Mouse (Mus musculus): ENCODE measurements around the gene Dcp1b. TPM values are rescaled to one million over a fixed set of nuclear protein-coding genes. Genes with fewer than 3 reads are reported as not detected.
"Not testable (repeated sequence)": the region's sequence is repeated elsewhere in the genome, so short reads cannot be mapped to it uniquely, and the experiment has no call there.

The Dcp1b gene
- polyA plus RNA-seq, 1 experiment from 2014 or later = 13.3 TPM

DNA sequence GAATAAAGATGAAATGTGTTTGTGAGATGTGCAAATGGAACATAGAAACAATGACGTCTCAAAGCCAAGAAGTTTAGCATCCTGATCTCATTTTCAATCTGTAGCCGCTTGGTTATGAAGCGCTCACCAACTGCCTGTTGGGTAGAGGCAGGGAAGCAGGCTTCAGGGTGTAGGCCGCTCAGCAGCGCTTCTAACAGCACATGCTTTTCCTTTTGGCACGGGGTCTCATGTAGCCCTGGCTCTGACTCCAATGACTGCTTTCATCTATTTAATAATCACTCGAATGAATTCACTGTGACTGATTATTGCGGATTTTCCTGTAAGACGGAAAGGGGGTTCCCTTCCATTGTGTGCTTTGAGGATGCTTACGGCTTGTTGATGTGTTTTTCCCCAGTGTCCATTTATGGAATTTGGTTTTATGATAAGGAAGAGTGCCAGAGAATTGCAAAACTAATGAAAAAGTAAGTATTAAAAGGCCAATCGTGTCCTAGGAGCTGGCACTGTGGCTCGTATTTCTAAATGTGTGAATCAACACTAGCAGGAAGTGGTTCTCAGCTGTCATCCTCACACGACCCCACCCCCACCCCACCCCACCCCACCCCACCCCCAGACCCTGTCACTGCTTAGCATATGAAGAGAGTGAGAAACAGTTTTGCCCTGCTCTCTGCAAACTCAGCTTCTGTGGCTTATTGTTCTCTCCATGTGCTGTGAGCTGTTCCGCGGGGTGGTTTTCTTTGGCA is 23.7 kb downstream of the Dcp1b start:
- Histone ChIP-seq H3K4me2 (replicated peaks) (no peak overlapping the region; the same call in 1 of the 2 replicates), H3K9ac (replicated peaks) (no peak overlapping the region), H3K4me1 (peaks cover 41% of the 10 kb centered on the region), H3K27me3 (no peaks in the 10 kb centered on the region), H3K4me3 (no peak overlapping the region), H3K9me3 (no peaks in the 10 kb centered on the region), H3K36me3 (peaks cover 23% of the 10 kb centered on the region), H3K27ac (replicated peaks) (peak overlapping the region; percentile 74)
- ATAC-seq (replicated peaks) = peak; percentile 89
- 17% methylated on average over 15 of the region's 15 CpGs for WGBS

DNA sequence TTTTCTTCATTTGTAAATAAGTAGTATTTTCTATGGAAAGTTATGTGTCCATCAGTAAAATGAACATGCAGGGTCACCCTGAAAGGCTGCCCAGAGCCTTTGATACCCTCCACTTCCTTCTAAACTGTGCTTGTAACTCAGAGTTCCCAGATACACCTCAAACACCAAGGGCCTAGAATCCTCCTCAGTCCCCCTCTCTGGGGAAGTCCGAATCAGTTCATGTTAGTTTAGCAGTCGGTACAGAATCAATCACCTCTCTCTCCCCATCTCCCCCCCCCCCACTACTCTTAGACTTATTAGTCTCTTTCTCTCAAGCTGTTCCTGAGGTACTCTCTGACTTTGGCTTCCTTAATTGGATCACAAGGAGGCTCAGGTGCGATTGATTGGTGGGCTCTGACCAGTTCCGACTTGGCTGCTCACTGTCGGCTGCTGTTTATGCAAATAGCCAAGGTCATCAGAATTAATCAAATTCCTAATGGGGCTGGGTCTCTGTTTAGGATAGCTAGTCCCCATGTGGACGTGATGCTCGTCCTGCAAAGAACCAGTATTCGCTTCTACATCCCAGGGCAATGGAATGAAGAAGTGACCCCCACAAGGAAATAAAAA is 24.3 kb downstream of the Dcp1b start:
- H3K4me2 ChIP-seq (replicated peaks) = no peak overlapping the region
- H3K4me1 ChIP-seq = peaks cover 41% of the 10 kb centered on the region
- H3K9me3 ChIP-seq = no peaks in the 10 kb centered on the region
- H3K27me3 ChIP-seq = no peaks in the 10 kb centered on the region
- no peak overlapping the region for H3K4me3 ChIP-seq
- ATAC-seq (replicated peaks) = no peak
- H3K36me3 ChIP-seq = peaks cover 19% of the 10 kb centered on the region
- peak overlapping the region; percentile 74 for H3K27ac ChIP-seq (replicated peaks)
- no peak overlapping the region for H3K9ac ChIP-seq (replicated peaks)
- 26% methylated on average over 8 of the region's 8 CpGs for WGBS

DNA sequence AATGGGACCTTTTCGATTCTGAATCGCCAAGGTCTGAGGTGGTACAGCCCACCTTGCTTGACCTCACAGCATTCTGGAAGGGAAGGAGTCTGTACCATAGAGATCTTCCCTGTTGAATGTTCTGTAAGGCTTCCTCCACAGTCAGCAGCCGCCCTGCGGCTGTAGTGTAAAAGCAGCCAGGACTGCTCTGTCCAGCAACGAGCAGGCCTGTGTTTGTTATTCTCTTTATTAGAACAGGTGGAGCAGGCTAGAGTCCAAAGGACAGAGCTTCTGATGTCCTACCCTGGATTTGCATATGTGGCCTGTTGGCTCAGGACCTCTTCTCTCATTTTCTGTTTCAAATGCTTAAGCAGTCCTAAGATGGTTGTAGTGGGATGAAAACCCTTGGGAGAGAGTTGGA is 25.3 kb downstream of the Dcp1b start:
- Histone ChIP-seq H3K9me3 (no peaks in the 10 kb centered on the region), H3K4me3 (no peak overlapping the region), H3K9ac (replicated peaks) (no peak overlapping the region), H3K4me2 (replicated peaks) (no peak overlapping the region), H3K36me3 (peaks cover 21% of the 10 kb centered on the region), H3K4me1 (peaks cover 43% of the 10 kb centered on the region), H3K27me3 (no peaks in the 10 kb centered on the region), H3K27ac (replicated peaks) (no peak overlapping the region)
- 83% methylated on average over 5 of the region's 5 CpGs for WGBS
- ATAC-seq (replicated peaks) = no peak

DNA sequence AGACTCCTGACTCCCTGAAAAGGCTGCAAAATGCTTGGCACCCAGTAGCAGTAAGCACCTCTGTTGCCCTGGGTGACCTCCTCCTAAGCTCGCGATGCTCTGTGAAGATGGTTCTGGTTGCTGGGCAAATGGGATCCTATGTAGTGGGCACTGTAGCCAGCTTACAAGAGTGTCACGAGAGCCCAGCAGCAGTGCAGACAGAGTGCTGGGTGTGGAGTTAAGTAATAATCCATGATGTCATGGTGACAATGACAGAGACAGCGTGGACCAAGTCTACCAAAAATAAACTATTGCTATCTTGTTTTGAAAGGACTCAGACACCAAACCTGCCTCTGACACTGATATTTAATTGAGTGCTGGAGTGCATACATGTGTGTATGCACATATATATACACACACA is 26.5 kb downstream of the Dcp1b start:
- H3K27ac ChIP-seq (replicated peaks) = no peak overlapping the region
- WGBS = 96% methylated on average over 4 of the region's 4 CpGs
- peaks cover 43% of the 10 kb centered on the region for H3K4me1 ChIP-seq
- H3K4me2 ChIP-seq (replicated peaks) = no peak overlapping the region
- no peaks in the 10 kb centered on the region for H3K27me3 ChIP-seq
- no peak for ATAC-seq (replicated peaks)
- no peaks in the 10 kb centered on the region for H3K9me3 ChIP-seq
- H3K4me3 ChIP-seq = no peak overlapping the region
- no peak overlapping the region for H3K9ac ChIP-seq (replicated peaks)
- H3K36me3 ChIP-seq = peaks cover 18% of the 10 kb centered on the region

DNA sequence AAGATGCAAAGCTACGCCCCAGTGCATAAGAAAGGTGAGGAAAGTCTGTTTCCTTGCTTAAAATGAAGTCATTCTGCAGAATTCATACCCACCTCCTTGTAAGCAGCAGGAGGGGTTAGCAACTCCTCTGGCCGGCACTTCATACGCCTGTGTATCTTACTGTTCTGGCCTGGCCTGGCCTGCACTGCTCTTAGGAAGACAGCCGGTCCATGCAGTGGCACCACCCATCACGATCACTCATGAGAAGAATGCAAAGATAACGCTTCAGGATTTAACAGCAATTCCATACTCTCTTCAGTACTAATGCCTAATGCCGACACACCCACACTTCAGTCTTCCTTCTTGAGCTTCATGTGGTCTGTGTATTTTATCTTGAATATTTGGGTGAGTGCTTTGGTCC is 29.2 kb downstream of the Dcp1b start:
- Histone ChIP-seq H3K27me3 (no peaks in the 10 kb centered on the region), H3K36me3 (peaks cover 18% of the 10 kb centered on the region), H3K4me1 (peaks cover 16% of the 10 kb centered on the region), H3K9ac (replicated peaks) (no peak overlapping the region), H3K4me3 (no peak overlapping the region), H3K27ac (replicated peaks) (no peak overlapping the region), H3K4me2 (replicated peaks) (no peak overlapping the region), H3K9me3 (no peaks in the 10 kb centered on the region)
- 91% methylated on average over 7 of the region's 7 CpGs for WGBS
- ATAC-seq (replicated peaks) = no peak

DNA sequence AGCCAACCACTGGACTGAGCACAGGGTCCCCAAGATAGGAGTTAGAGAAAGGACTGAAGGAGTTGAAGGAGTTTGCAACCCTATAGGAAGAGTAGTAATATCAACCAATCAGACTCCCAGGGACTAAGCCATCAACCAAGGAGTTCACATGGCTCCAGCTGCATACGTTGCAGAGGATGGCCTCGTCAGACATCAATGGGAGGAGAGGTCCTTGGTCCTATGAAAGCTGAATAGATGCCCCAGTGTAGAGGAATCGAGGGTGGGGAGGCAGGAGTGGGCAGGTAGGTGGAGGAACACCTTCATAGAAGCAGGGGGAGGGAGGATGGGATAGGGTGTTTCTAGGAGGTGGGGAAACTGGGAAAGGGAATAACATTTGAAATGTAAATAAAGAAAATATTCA is 29.9 kb downstream of the Dcp1b start:
- Histone ChIP-seq H3K36me3 (peaks cover 18% of the 10 kb centered on the region), H3K9me3 (no peaks in the 10 kb centered on the region), H3K27ac (replicated peaks) (no peak overlapping the region), H3K9ac (replicated peaks) (no peak overlapping the region), H3K4me2 (replicated peaks) (no peak overlapping the region), H3K4me1 (peaks cover 9% of the 10 kb centered on the region; the same call in 1 of the 2 replicates), H3K4me3 (no peak overlapping the region), H3K27me3 (no peaks in the 10 kb centered on the region)
- no peak for ATAC-seq (replicated peaks)
- whole genome bisulfite sequencing = 51% methylated on average over 3 of the region's 3 CpGs

DNA sequence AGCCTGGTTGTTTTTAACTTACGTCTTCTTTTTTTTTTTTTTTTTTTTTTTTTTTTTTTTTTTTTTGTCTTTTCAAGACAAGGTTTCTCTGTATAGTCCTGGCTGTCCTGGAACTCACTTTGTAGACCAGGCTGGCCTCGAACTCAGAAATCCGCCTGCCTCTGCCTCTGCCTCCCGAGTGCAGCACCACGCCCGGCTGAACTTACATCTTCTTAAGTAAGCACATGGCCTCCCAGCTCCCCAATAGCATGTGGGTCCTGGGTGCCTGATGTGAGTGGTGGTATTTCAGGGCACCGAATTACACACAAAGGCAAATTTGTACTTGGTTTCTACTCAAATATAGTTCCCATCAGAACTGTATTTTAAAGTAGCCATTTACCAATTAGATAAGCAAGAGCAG is 31.0 kb downstream of the Dcp1b start:
- H3K9me3 ChIP-seq; H3K4me3 ChIP-seq; H3K4me2 ChIP-seq (replicated peaks); H3K4me1 ChIP-seq; H3K9ac ChIP-seq (replicated peaks); H3K27ac ChIP-seq (replicated peaks); ATAC-seq (replicated peaks); H3K27me3 ChIP-seq: not testable (repeated sequence)
- peaks cover 18% of the 10 kb centered on the region for H3K36me3 ChIP-seq
- WGBS = 86% methylated on average over 7 of the region's 7 CpGs

DNA sequence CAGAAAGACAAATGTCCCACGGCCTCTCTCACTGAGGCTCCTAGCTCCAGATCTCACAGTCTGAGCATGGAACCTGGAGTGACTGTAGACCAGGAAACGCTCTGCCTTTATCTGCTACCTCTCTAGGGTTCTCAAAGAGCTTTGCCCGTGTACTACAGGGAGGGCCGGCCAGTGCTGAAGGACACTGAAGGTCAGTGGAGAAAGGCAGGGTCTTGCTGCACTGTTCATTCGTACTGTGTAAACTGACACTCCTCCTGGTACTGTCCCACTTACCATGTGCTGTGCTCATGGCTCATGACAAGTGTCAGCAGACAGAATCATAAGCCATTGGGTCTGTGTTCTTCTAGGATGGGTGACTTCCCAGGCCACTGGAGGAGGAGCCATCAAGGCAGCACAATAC is 38.3 kb downstream of the Dcp1b start:
- no peaks in the 10 kb centered on the region for H3K27me3 ChIP-seq
- no peak overlapping the region for H3K4me2 ChIP-seq (replicated peaks)
- H3K36me3 ChIP-seq = peaks cover 23% of the 10 kb centered on the region; the same call in 1 of the 2 replicates
- no peak overlapping the region for H3K9ac ChIP-seq (replicated peaks)
- ATAC-seq (replicated peaks) = no peak
- no peak overlapping the region for H3K4me3 ChIP-seq
- no peak overlapping the region for H3K27ac ChIP-seq (replicated peaks)
- H3K4me1 ChIP-seq = no peaks in the 10 kb centered on the region
- no peaks in the 10 kb centered on the region for H3K9me3 ChIP-seq
- 88% methylated on average over 5 of the region's 5 CpGs for WGBS

DNA sequence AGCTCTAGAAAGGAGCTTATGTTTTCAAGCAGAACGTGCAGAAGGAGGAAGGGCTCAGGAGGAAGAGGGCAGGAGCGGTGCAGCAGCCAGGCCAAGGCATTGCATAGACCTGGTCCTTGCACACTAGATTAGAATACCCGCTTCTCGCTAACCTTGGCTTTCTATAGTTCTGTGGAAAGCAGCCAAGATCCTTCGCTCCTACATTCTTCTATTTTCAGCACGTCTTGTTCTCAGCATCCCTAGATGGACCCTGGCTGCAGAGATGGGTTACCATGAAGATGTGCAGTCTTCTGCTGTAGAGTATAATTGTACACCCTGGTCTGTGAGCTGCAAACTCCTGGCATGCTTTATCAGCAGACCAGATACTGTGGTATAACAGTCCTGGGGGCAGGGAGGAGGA is 39.1 kb downstream of the Dcp1b start:
- no peak overlapping the region for H3K27ac ChIP-seq (replicated peaks)
- H3K4me2 ChIP-seq (replicated peaks) = no peak overlapping the region
- H3K27me3 ChIP-seq = no peaks in the 10 kb centered on the region
- ATAC-seq (replicated peaks) = no peak
- peaks cover 25% of the 10 kb centered on the region; the same call in 1 of the 2 replicates for H3K36me3 ChIP-seq
- no peaks in the 10 kb centered on the region for H3K4me1 ChIP-seq
- WGBS = 78% methylated on average over 6 of the region's 6 CpGs
- H3K9ac ChIP-seq (replicated peaks) = no peak overlapping the region
- no peaks in the 10 kb centered on the region for H3K9me3 ChIP-seq
- no peak overlapping the region for H3K4me3 ChIP-seq

DNA sequence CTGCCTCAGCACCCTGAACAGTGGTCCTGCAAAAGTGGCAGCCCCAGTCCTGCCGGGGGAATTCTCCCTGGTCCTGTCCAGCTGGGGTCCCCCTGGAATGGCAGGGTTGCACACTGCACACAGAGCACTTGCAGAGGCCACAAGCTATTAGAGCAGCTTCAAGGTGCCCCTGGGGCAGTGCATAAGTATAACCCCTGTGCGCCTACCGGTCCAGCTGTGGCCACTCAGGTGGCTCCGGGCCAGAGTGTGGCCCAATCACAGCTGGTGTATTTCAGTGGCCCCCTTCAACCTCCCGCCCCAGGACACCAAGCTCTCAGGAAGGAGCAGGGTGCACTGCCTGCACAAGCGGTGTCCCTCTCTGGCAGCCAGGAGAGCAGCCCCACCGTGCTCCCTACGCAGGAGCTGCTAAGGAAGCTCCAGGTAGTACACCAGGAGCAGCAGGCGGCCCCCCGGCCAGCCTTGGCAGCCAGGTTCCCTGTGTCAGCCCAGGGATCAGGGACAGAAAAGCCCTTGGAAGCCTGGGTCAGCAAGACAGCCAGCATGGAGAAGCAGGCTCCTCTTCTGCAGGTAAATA is 40.1 kb downstream of the Dcp1b start:
- H3K27ac ChIP-seq (replicated peaks) = no peak overlapping the region
- WGBS = 95% methylated on average over 10 of the region's 10 CpGs
- H3K27me3 ChIP-seq = no peaks in the 10 kb centered on the region
- no peaks in the 10 kb centered on the region for H3K4me1 ChIP-seq
- no peaks in the 10 kb centered on the region for H3K9me3 ChIP-seq
- H3K4me2 ChIP-seq (replicated peaks) = no peak overlapping the region
- no peak overlapping the region for H3K9ac ChIP-seq (replicated peaks)
- H3K4me3 ChIP-seq = no peak overlapping the region
- peaks cover 29% of the 10 kb centered on the region; the same call in 1 of the 2 replicates for H3K36me3 ChIP-seq
- 0 out of 2 replicates have a peak, but pooled peaks have one; percentile 26 for ATAC-seq (replicated peaks)

DNA sequence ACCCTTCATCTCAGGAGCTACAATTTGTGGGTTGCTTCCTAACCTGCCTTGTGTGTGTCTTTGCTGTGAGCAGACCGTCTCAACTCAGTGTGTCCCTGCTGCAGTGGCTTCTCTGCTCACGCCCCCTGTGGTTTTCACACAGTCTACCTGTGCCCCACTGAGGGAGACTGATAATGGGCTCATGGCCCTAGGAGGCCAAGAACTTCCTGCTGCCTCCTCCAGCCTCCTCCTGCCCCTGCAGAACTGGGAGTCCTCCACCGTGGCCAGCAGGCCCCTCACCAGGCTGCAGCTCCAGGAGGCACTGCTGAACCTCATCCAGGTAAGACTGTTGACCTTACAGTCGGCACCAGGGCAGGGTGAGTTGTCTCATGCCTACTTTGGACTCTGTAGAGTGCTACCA is 42.6 kb downstream of the Dcp1b start:
- Histone ChIP-seq H3K4me2 (replicated peaks) (no peak overlapping the region), H3K9me3 (no peaks in the 10 kb centered on the region), H3K9ac (replicated peaks) (no peak overlapping the region), H3K27me3 (no peaks in the 10 kb centered on the region), H3K36me3 (peaks cover 27% of the 10 kb centered on the region; the same call in 1 of the 2 replicates), H3K4me3 (no peak overlapping the region), H3K27ac (replicated peaks) (no peak overlapping the region), H3K4me1 (no peaks in the 10 kb centered on the region)
- 83% methylated on average over 4 of the region's 4 CpGs for WGBS
- ATAC-seq (replicated peaks) = no peak

DNA sequence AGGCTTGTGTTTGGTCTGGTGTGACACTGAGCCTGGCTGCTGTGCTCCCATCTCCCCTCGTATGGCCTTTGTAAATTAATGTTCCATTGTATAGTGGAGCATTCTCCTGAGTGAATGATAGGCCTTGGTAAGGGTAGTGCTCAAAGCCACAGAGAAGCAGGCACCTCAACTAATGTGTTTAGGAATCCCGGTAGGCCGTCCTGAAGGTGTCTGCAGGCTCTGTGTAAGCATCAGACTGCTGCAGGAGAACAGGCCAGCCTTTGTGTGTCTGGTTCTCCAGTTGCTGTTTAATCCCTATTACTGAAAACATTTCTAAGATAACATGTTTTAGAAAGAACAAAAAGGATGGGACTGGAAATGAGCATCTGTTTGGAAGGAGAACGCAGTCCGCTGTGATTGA is 43.5 kb downstream of the Dcp1b start:
- H3K9me3 ChIP-seq = no peaks in the 10 kb centered on the region
- no peak overlapping the region for H3K9ac ChIP-seq (replicated peaks)
- no peak overlapping the region for H3K4me3 ChIP-seq
- H3K4me1 ChIP-seq = no peaks in the 10 kb centered on the region
- no peak for ATAC-seq (replicated peaks)
- no peak overlapping the region for H3K27ac ChIP-seq (replicated peaks)
- H3K27me3 ChIP-seq = no peaks in the 10 kb centered on the region
- 73% methylated on average over 5 of the region's 5 CpGs for WGBS
- H3K36me3 ChIP-seq = peaks cover 21% of the 10 kb centered on the region; the same call in 1 of the 2 replicates
- no peak overlapping the region for H3K4me2 ChIP-seq (replicated peaks)
